Mouse (Mus musculus) embryonic facial prominence, embryonic 14.5 days (tissue): ENCODE results near the gene Birc3. TPM values are rescaled to one million over a fixed set of nuclear protein-coding genes. Genes with fewer than 3 reads are reported as not detected.
A peak's percentile ranks its signal among the peaks of the same experiment; 100 is the strongest.

Source experiments
- ATAC-seq: fragments of 200-750 bp; cut with Nextera tagmentation; 2 replicates; pipeline ENCODE4 v1.8.0; 2017; ENCODE audit warnings: low read depth, moderate number of reproducible peaks, moderate TSS enrichment
- DNase-seq: peaks from one replicate; pipeline ENCODE4 v3.0.0-alpha.2; 2015; ENCODE audit warnings: low spot score
- H3K27ac ChIP-seq: fragments of 300-500 bp; sonication (generic); replicated peaks from 2 replicates; pipeline ENCODE4 v1.5.1; 2014; ENCODE audit warnings: low read depth, mild to moderate bottlenecking, low read length, moderate library complexity
- H3K27me3 ChIP-seq: fragments of 300-500 bp; sonication (generic); replicated peaks from 2 replicates; pipeline ENCODE4 v1.6.1; 2014; ENCODE audit warnings: low read length; ENCODE audit not compliant: control insufficient read depth, insufficient read depth
- H3K36me3 ChIP-seq: fragments of 300-500 bp; sonication (generic); 2 replicates; pipeline ENCODE4 v1.6.1; 2014; ENCODE audit warnings: low read length, mixed read lengths; ENCODE audit not compliant: control insufficient read depth, insufficient read depth
- H3K4me1 ChIP-seq: fragments of 300-500 bp; sonication (generic); 2 replicates; pipeline ENCODE4 v1.6.1; 2014; ENCODE audit warnings: antibody characterized with exemption, low read length; ENCODE audit not compliant: control insufficient read depth, insufficient read depth
- H3K4me2 ChIP-seq: fragments of 300-500 bp; sonication (generic); 2 replicates; pipeline ENCODE4 v1.6.1; 2014; ENCODE audit warnings: low read depth, mild to moderate bottlenecking, low read length, moderate library complexity, mixed read lengths
- H3K4me3 ChIP-seq: fragments of 300-500 bp; sonication (generic); 2 replicates; pipeline ENCODE4 v1.5.1; 2014; ENCODE audit warnings: low read depth, mild to moderate bottlenecking, low read length
- H3K9ac ChIP-seq: fragments of 300-500 bp; sonication (generic); 2 replicates; pipeline ENCODE4 v1.6.1; 2014; ENCODE audit warnings: low read depth, mild to moderate bottlenecking, low read length, moderate library complexity, mixed read lengths
- H3K9me3 ChIP-seq: fragments of 300-500 bp; sonication (generic); 2 replicates; pipeline ENCODE4 v1.6.1; 2016; ENCODE audit warnings: low read length; ENCODE audit not compliant: control insufficient read depth
- WGBS: fragments of 180-500 bp; shearing (Covaris S2); extraction: QIAGEN DNeasy Blood & Tissue Kit; methylation state at CpG from one replicate; pipeline ENCODE4 v1.1.7; 2014; 5-methylcytosine and 5-hydroxymethylcytosine counted together
- polyA plus RNA-seq: library from polyadenylated mRNA; unstranded; fragments of >200 nt; fragmentation: Nextera tagmentation; extraction: Ambion mirVana; gene quantifications from 2 replicates; pipeline ENCODE4 v1.2.1, GENCODE M21; 2014

The Birc3 gene
- 14.6 and 16.1 TPM in 2 replicates for polyA plus RNA-seq

GRCm38 (mm10) chr9:7872775-7873439 is at the start of gene Birc3:
Gene Birc3, minus strand, starts transcription at chr9:7873186.
- WGBS = 3% methylated on average over 13 of the region's 26 CpGs
- ATAC-seq = peak; percentile 91
- H3K27me3 ChIP-seq = no peaks in the 10 kb centered on the region

GRCm38 (mm10) chr9:7914925-7915324 is 41.9 kb upstream of the Birc3 start:
- H3K4me2 ChIP-seq = peak overlapping the region; percentile 53
- H3K4me3 ChIP-seq = no peak overlapping the region
- no peaks in the 10 kb centered on the region for H3K36me3 ChIP-seq
- DNase-seq = no peak
- H3K9me3 ChIP-seq = no peaks in the 10 kb centered on the region
- WGBS = 60% methylated on average over 8 of the region's 8 CpGs
- no peaks in the 10 kb centered on the region for H3K4me1 ChIP-seq
- H3K27me3 ChIP-seq = no peaks in the 10 kb centered on the region
- no peak for ATAC-seq
- H3K27ac ChIP-seq = no peak overlapping the region
- no peak overlapping the region for H3K9ac ChIP-seq

More at GRCm38 (mm10) chr9:7872775-7873439, at the start of gene Birc3:
- peak; percentile 89 for DNase-seq
- no peaks in the 10 kb centered on the region for H3K9me3 ChIP-seq
- H3K36me3 ChIP-seq = no peaks in the 10 kb centered on the region
- H3K4me1 ChIP-seq = 0 out of 2 replicates have a peak, but pooled peaks cover 3% of the 10 kb centered on the region
- peak within 1 kb of the TSS; percentile 86 for H3K27ac ChIP-seq
- H3K9ac ChIP-seq = peak within 1 kb of the TSS; percentile 84
- peak within 1 kb of the TSS; percentile 77 for H3K4me2 ChIP-seq
- H3K4me3 ChIP-seq = peak within 1 kb of the TSS; percentile 64

GRCm38 (mm10) chr9:7914487-7914886 is 41.5 kb upstream of the Birc3 start:
- WGBS = under 1% methylated on average over 11 of the region's 11 CpGs
- peak overlapping the region; percentile 53 for H3K4me2 ChIP-seq
- H3K27ac ChIP-seq = no peak overlapping the region
- H3K27me3 ChIP-seq = no peaks in the 10 kb centered on the region
- H3K4me1 ChIP-seq = no peaks in the 10 kb centered on the region
- no peaks in the 10 kb centered on the region for H3K9me3 ChIP-seq
- DNase-seq (peak; percentile 90), ATAC-seq (peak; percentile 92)
- no peaks in the 10 kb centered on the region for H3K36me3 ChIP-seq
- H3K4me3 ChIP-seq = peak overlapping the region; percentile 18
- H3K9ac ChIP-seq = 0 out of 2 replicates have a peak overlapping the region, but pooled peaks have one; percentile 0

GRCm38 (mm10) chr9:7913953-7914352 is 41.0 kb upstream of the Birc3 start:
- H3K9ac ChIP-seq = 0 out of 2 replicates have a peak overlapping the region, but pooled peaks have one; percentile 0
- no peaks in the 10 kb centered on the region for H3K36me3 ChIP-seq
- H3K27me3 ChIP-seq = no peaks in the 10 kb centered on the region
- H3K9me3 ChIP-seq = no peaks in the 10 kb centered on the region
- ATAC-seq (peak; percentile 53), DNase-seq (no peak)
- no peaks in the 10 kb centered on the region for H3K4me1 ChIP-seq
- H3K27ac ChIP-seq = no peak overlapping the region
- peak overlapping the region; percentile 53 for H3K4me2 ChIP-seq
- peak overlapping the region; percentile 18 for H3K4me3 ChIP-seq
- WGBS = 67% methylated on average over 19 of the region's 19 CpGs

GRCm38 (mm10) chr9:7907351-7907985 is 34.5 kb upstream of the Birc3 start:
- no peaks in the 10 kb centered on the region for H3K36me3 ChIP-seq
- H3K27me3 ChIP-seq = no peaks in the 10 kb centered on the region
- WGBS = 85% methylated on average over 2 of the region's 2 CpGs
- ATAC-seq = no peak
- H3K27ac ChIP-seq = no peak overlapping the region
- H3K4me1 ChIP-seq = peaks cover 5% of the 10 kb centered on the region
- no peaks in the 10 kb centered on the region for H3K9me3 ChIP-seq
- no peak overlapping the region for H3K4me2 ChIP-seq
- H3K4me3 ChIP-seq = no peak overlapping the region
- H3K9ac ChIP-seq = no peak overlapping the region
- DNase-seq = no peak

GRCm38 (mm10) chr9:7906564-7906963 is 33.6 kb upstream of the Birc3 start:
- Histone ChIP-seq H3K4me3 (no peak overlapping the region), H3K27ac (no peak overlapping the region), H3K27me3 (no peaks in the 10 kb centered on the region), H3K36me3 (no peaks in the 10 kb centered on the region), H3K9me3 (no peaks in the 10 kb centered on the region), H3K4me2 (no peak overlapping the region), H3K9ac (no peak overlapping the region), H3K4me1 (peaks cover 11% of the 10 kb centered on the region)
- ATAC-seq (no peak), DNase-seq (no peak)
- 69% methylated on average over 1 of the region's 1 CpGs for WGBS

GRCm38 (mm10) chr9:7903825-7904224 is 30.8 kb upstream of the Birc3 start:
- ATAC-seq = peak; percentile 75
- H3K4me1 ChIP-seq = peaks cover 11% of the 10 kb centered on the region
- no peaks in the 10 kb centered on the region for H3K9me3 ChIP-seq
- no peak overlapping the region for H3K4me2 ChIP-seq
- no peak overlapping the region for H3K9ac ChIP-seq
- no peaks in the 10 kb centered on the region for H3K27me3 ChIP-seq
- 36% methylated on average over 5 of the region's 5 CpGs for WGBS
- H3K4me3 ChIP-seq = no peak overlapping the region
- no peak overlapping the region for H3K27ac ChIP-seq
- DNase-seq = peak; percentile 45
- no peaks in the 10 kb centered on the region for H3K36me3 ChIP-seq

DNA sequence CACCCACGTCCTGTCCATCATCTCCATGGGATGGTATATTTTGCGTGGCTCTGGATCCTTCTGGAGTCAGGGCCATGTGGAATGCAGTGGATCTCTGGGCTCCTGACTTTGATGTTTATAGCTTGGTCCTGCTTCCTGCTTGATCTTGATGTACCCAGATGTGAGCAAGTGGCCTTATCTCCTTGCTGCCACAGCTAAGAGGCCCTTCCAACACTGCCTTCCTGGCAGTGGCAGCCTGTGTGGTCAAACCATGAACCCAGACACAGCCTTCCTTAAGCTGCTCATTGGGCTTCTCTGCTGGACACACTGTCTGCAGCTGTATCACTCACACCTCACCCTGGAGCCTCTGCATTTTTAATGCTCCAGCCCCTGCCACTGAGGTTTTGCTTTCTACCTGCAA is 30.3 kb upstream of the Birc3 start:
- 61% methylated on average over 2 of the region's 2 CpGs for WGBS
- Histone ChIP-seq H3K9ac (no peak overlapping the region), H3K27ac (no peak overlapping the region), H3K4me3 (no peak overlapping the region), H3K9me3 (no peaks in the 10 kb centered on the region), H3K27me3 (no peaks in the 10 kb centered on the region), H3K4me1 (peaks cover 11% of the 10 kb centered on the region), H3K4me2 (no peak overlapping the region), H3K36me3 (no peaks in the 10 kb centered on the region)
- no peak for DNase-seq
- ATAC-seq = no peak
